Mouse (Mus musculus) heart, postnatal 36 days (tissue): Measurements from ENCODE around the gene Polr1e. TPM values are rescaled to one million over a fixed set of nuclear protein-coding genes. Genes with fewer than 3 reads are reported as not detected.
"Not testable (repeated sequence)": the region's sequence is repeated elsewhere in the genome, so short reads cannot be mapped to it uniquely, and the experiment has no call there.

Source experiments
- DNase-seq, 2 experiments: peaks; one replicate each; pipeline ENCODE4 v3.0.0; 2021 to 2022
- intact Hi-C: fragments of 180-260 bp; cut with DNase I; formaldehyde crosslinking; loops from one replicate; pipeline ENCODE4 v1.15.1; 2025
- total RNA-seq, 2 experiments: library from RNA; stranded (reverse); gene quantifications; 2 replicates each; pipeline ENCODE4 v1.2.3; 2021

Polr1e gene
- total RNA-seq, 2 experiments from 2014 or later, result 21.9 to 24.8 TPM

GRCm38 (mm10) chr4:44998071-44998470 lies 20.3 kb upstream of the Polr1e start:
- no peak for DNase-seq
- intact Hi-C loops, result no loop called here

- intact Hi-C loops, result no loop called here
- no peak for DNase-seq
Observed at GRCm38 (mm10) chr4:45000001-45000400, 18.4 kb upstream of the Polr1e start.

- DNase-seq, result no peak
- intact Hi-C loops, result no loop called here
Observed at GRCm38 (mm10) chr4:45005452-45005851, 12.9 kb upstream of the Polr1e start.

GRCm38 (mm10) chr4:45010806-45011415 lies 7.5 kb upstream of the Polr1e start:
- no peak for DNase-seq
- intact Hi-C loops, result loop anchor here (5.0 to 10.0 kb wide), 2 partner anchors 521 to 844 kb away; partner anchors contain the start of gene Shb

- intact Hi-C loops, result loop anchor here (5.0 to 10.0 kb wide), 2 partner anchors 521 to 843 kb away; partner anchors contain the start of gene Shb
Observed at GRCm38 (mm10) chr4:45011581-45012104, 6.7 kb upstream of the Polr1e start.

GRCm38 (mm10) chr4:45012105-45012975 lies 6.0 kb upstream of the Polr1e start, which contains the start of gene Zbtb5:
TSS of gene Zbtb5 (minus strand) at chr4:45012412.
- intact Hi-C loops, result loop anchor here (5.0 to 10.0 kb wide), 2 partner anchors 520 to 842 kb away; partner anchors contain the start of gene Shb

More at GRCm38 (mm10) chr4:45011581-45012104, 6.7 kb upstream of the Polr1e start:
- peak in 1 of 2 experiments; percentile 61 for DNase-seq

GRCm38 (mm10) chr4:45013031-45013431 lies 5.4 kb upstream of the Polr1e start:
- intact Hi-C loops, result loop anchor here (5.0 to 10.0 kb wide), 2 partner anchors 519 to 842 kb away; partner anchors contain the start of gene Shb
- DNase-seq, result no peak

More at GRCm38 (mm10) chr4:45012105-45012975, 6.0 kb upstream of the Polr1e start, which contains the start of gene Zbtb5:
- peak; percentile 96 to 97 for DNase-seq

- DNase-seq, result no peak
- intact Hi-C loops, result loop anchor here (5.0 to 10.0 kb wide), 2 partner anchors 519 to 841 kb away; partner anchors contain the start of gene Shb
Observed at GRCm38 (mm10) chr4:45013537-45013936, 4.8 kb upstream of the Polr1e start.

GRCm38 (mm10) chr4:45015615-45016014 lies 2.8 kb upstream of the Polr1e start:
- peak; percentile 65 to 67 for DNase-seq
- intact Hi-C loops, result loop anchor here (1.0 to 10.0 kb wide), 5 partner anchors 82 to 1122 kb away; partner anchors contain the start of genes Ncbp1, Tomm5 and Tstd2

GRCm38 (mm10) chr4:45019009-45019408 lies 626 bp downstream of the Polr1e start:
- intact Hi-C loops, result loop anchor here (5.0 to 10.0 kb wide), 3 partner anchors 78 to 1118 kb away; partner anchors contain the start of genes Ncbp1 and Tstd2
- DNase-seq, result no peak

GRCm38 (mm10) chr4:45026459-45026858 lies 8.1 kb downstream of the Polr1e start:
- intact Hi-C loops, result no loop called here
- DNase-seq, result no peak

GRCm38 (mm10) chr4:45032586-45032985 lies 14.2 kb downstream of the Polr1e start:
- peak; percentile 34 to 35 for DNase-seq
- intact Hi-C loops, result no loop called here

- no peak for DNase-seq
- intact Hi-C loops, result no loop called here
Observed at GRCm38 (mm10) chr4:45034693-45035628, 16.6 kb downstream of the Polr1e start.

- intact Hi-C loops, result no loop called here
- DNase-seq, result no peak
Observed at GRCm38 (mm10) chr4:45036048-45036447, 17.7 kb downstream of the Polr1e start.

- no peak for DNase-seq
- intact Hi-C loops, result no loop called here
Observed at GRCm38 (mm10) chr4:45036571-45036970, 18.2 kb downstream of the Polr1e start.

- intact Hi-C loops, result no loop called here
- DNase-seq, result peak; percentile 52 to 53
Observed at GRCm38 (mm10) chr4:45037455-45038410, 19.4 kb downstream of the Polr1e start.

GRCm38 (mm10) chr4:45038879-45039278 lies 20.5 kb downstream of the Polr1e start:
- DNase-seq, intact Hi-C loops: not testable (repeated sequence)

GRCm38 (mm10) chr4:45039546-45039945 lies 21.2 kb downstream of the Polr1e start:
- intact Hi-C loops, result not testable (repeated sequence)

More at GRCm38 (mm10) chr4:45039546-45039945, 21.2 kb downstream of the Polr1e start:
- not testable (repeated sequence) for DNase-seq
